Mouse (Mus musculus) hindbrain, embryonic 16.5 days (tissue): ENCODE data around the gene Ly9. TPM values are rescaled to one million over a fixed set of nuclear protein-coding genes. Genes with fewer than 3 reads are reported as not detected.

Experiments used
- ATAC-seq: fragments of 200-750 bp; cut with Nextera tagmentation; 2 replicates; pipeline ENCODE4 v1.8.0; 2017; ENCODE audit warnings: moderate TSS enrichment, moderate library complexity
- H3K27ac ChIP-seq: fragments of 300-500 bp; sonication (generic); 2 replicates; pipeline ENCODE4 v1.5.1; 2014; ENCODE audit warnings: low read depth, mild to moderate bottlenecking, control low read depth, low read length, moderate library complexity
- H3K27me3 ChIP-seq: fragments of 300-500 bp; sonication (generic); replicated peaks from 2 replicates; pipeline ENCODE4 v1.6.1; 2014; ENCODE audit warnings: low read length; ENCODE audit not compliant: control insufficient read depth, insufficient read depth
- H3K36me3 ChIP-seq: fragments of 300-500 bp; sonication (generic); 2 replicates; pipeline ENCODE4 v1.6.1; 2014; ENCODE audit warnings: mild to moderate bottlenecking, low read length, moderate library complexity, mixed read lengths; ENCODE audit not compliant: control insufficient read depth, insufficient read depth
- H3K4me1 ChIP-seq: fragments of 300-500 bp; sonication (generic); 2 replicates; pipeline ENCODE4 v1.6.1; 2014; ENCODE audit warnings: low read depth, low read length; ENCODE audit not compliant: control insufficient read depth, insufficient read depth
- H3K4me2 ChIP-seq: fragments of 300-500 bp; sonication (generic); 2 replicates; pipeline ENCODE4 v1.6.1; 2014; ENCODE audit warnings: mild to moderate bottlenecking, low read length, control low read depth, moderate library complexity
- H3K4me3 ChIP-seq: fragments of 300-500 bp; sonication (generic); 2 replicates; pipeline ENCODE4 v1.5.1; 2014; ENCODE audit warnings: mild to moderate bottlenecking, low read length, control low read depth, moderate library complexity
- H3K9ac ChIP-seq: fragments of 300-500 bp; sonication (generic); 2 replicates; pipeline ENCODE4 v1.6.1; 2014; ENCODE audit warnings: low read depth, mild to moderate bottlenecking, control low read depth, low read length, moderate library complexity
- H3K9me3 ChIP-seq: fragments of 300-500 bp; sonication (generic); 2 replicates; pipeline ENCODE4 v1.6.1; 2014; ENCODE audit warnings: mild to moderate bottlenecking, low read length, moderate library complexity; ENCODE audit not compliant: control insufficient read depth
- WGBS: fragments of 180-500 bp; shearing (Covaris S2); extraction: QIAGEN DNeasy Blood & Tissue Kit; methylation state at CpG from one replicate; pipeline ENCODE4 v1.1.7; 2014; 5-methylcytosine and 5-hydroxymethylcytosine counted together
- polyA plus RNA-seq: library from polyadenylated mRNA; unstranded; fragments of >200 nt; fragmentation: Nextera tagmentation; extraction: Ambion mirVana; gene quantifications from 2 replicates; pipeline ENCODE4 v1.2.1, GENCODE M21; 2015

The Ly9 gene
- polyA plus RNA-seq, 1 experiment from 2014 or later, result 0.18 TPM

GRCm38 (mm10) chr1:171563042-171563441, 44.2 kb downstream of the Ly9 start:
- no peaks in the 10 kb centered on the region for H3K4me1 ChIP-seq
- no peak for ATAC-seq
- H3K4me2 ChIP-seq, result no peak overlapping the region
- H3K9me3 ChIP-seq, result no peaks in the 10 kb centered on the region
- WGBS, result 79% methylated on average over 2 of the region's 2 CpGs
- H3K36me3 ChIP-seq, result no peaks in the 10 kb centered on the region
- H3K9ac ChIP-seq, result no peak overlapping the region
- no peak overlapping the region for H3K27ac ChIP-seq
- H3K27me3 ChIP-seq, result no peaks in the 10 kb centered on the region
- H3K4me3 ChIP-seq, result no peak overlapping the region

- Histone ChIP-seq H3K4me2 (no peak overlapping the region), H3K4me1 (no peaks in the 10 kb centered on the region), H3K27ac (no peak overlapping the region), H3K27me3 (no peaks in the 10 kb centered on the region), H3K4me3 (no peak overlapping the region), H3K9me3 (no peaks in the 10 kb centered on the region), H3K9ac (no peak overlapping the region), H3K36me3 (no peaks in the 10 kb centered on the region)
- 74% methylated on average over 9 of the region's 11 CpGs for WGBS
- no peak for ATAC-seq
Observed at GRCm38 (mm10) chr1:171561639-171562225, 45.5 kb downstream of the Ly9 start.

GRCm38 (mm10) chr1:171561200-171561599, 46.0 kb downstream of the Ly9 start:
- Histone ChIP-seq H3K4me1 (no peaks in the 10 kb centered on the region), H3K36me3 (no peaks in the 10 kb centered on the region), H3K27me3 (no peaks in the 10 kb centered on the region), H3K27ac (no peak overlapping the region), H3K9ac (no peak overlapping the region), H3K4me2 (no peak overlapping the region), H3K9me3 (no peaks in the 10 kb centered on the region), H3K4me3 (no peak overlapping the region)
- no peak for ATAC-seq
- 88% methylated on average over 1 of the region's 1 CpGs for WGBS

GRCm38 (mm10) chr1:171560262-171560661, 46.9 kb downstream of the Ly9 start:
- H3K27ac ChIP-seq, result no peak overlapping the region
- H3K4me1 ChIP-seq, result no peaks in the 10 kb centered on the region
- no peak overlapping the region for H3K9ac ChIP-seq
- no peak overlapping the region for H3K4me2 ChIP-seq
- no peak overlapping the region for H3K4me3 ChIP-seq
- H3K9me3 ChIP-seq, result no peaks in the 10 kb centered on the region
- no peak for ATAC-seq
- no peaks in the 10 kb centered on the region for H3K36me3 ChIP-seq
- WGBS, result 85% methylated on average over 2 of the region's 2 CpGs
- H3K27me3 ChIP-seq, result no peaks in the 10 kb centered on the region

GRCm38 (mm10) chr1:171558898-171559297, 48.3 kb downstream of the Ly9 start, which contains the start of gene Cd244a:
Gene Cd244a (plus strand): TSS chr1:171559193.
- Histone ChIP-seq H3K4me2 (no peak within 1 kb of the TSS), H3K36me3 (no peaks in the 10 kb centered on the region), H3K4me3 (no peak within 1 kb of the TSS), H3K27me3 (no peaks in the 10 kb centered on the region), H3K9ac (no peak within 1 kb of the TSS), H3K27ac (no peak within 1 kb of the TSS), H3K9me3 (no peaks in the 10 kb centered on the region), H3K4me1 (no peaks in the 10 kb centered on the region)
- ATAC-seq, result no peak
- 87% methylated on average over 4 of the region's 4 CpGs for WGBS

- Histone ChIP-seq H3K9ac (no peak overlapping the region), H3K36me3 (no peaks in the 10 kb centered on the region), H3K4me3 (no peak overlapping the region), H3K9me3 (no peaks in the 10 kb centered on the region), H3K4me1 (no peaks in the 10 kb centered on the region), H3K27me3 (no peaks in the 10 kb centered on the region), H3K4me2 (no peak overlapping the region), H3K27ac (no peak overlapping the region)
- ATAC-seq, result no peak
- WGBS, result 74% methylated on average over 6 of the region's 6 CpGs
Observed at GRCm38 (mm10) chr1:171558407-171558806, 48.8 kb downstream of the Ly9 start.

GRCm38 (mm10) chr1:171556366-171556765, 50.8 kb downstream of the Ly9 start:
- Histone ChIP-seq H3K9ac (no peak overlapping the region), H3K4me2 (no peak overlapping the region), H3K4me3 (no peak overlapping the region), H3K27me3 (no peaks in the 10 kb centered on the region), H3K36me3 (no peaks in the 10 kb centered on the region), H3K4me1 (no peaks in the 10 kb centered on the region), H3K27ac (no peak overlapping the region), H3K9me3 (no peaks in the 10 kb centered on the region)
- WGBS, result 91% methylated on average over 2 of the region's 2 CpGs
- no peak for ATAC-seq

GRCm38 (mm10) chr1:171553359-171554341, 53.6 kb downstream of the Ly9 start:
- Histone ChIP-seq H3K9ac (no peak overlapping the region), H3K4me2 (no peak overlapping the region), H3K9me3 (no peaks in the 10 kb centered on the region), H3K27me3 (no peaks in the 10 kb centered on the region), H3K4me1 (no peaks in the 10 kb centered on the region), H3K27ac (no peak overlapping the region), H3K36me3 (no peaks in the 10 kb centered on the region), H3K4me3 (no peak overlapping the region)
- WGBS, result 80% methylated on average over 11 of the region's 11 CpGs
- peak; percentile 60; the same call in 1 of the 2 replicates for ATAC-seq

- no peak for ATAC-seq
Observed at GRCm38 (mm10) chr1:171552230-171552629, 55.0 kb downstream of the Ly9 start.

More at GRCm38 (mm10) chr1:171552230-171552629, 55.0 kb downstream of the Ly9 start:
- Histone ChIP-seq H3K36me3 (no peaks in the 10 kb centered on the region), H3K4me2 (no peak overlapping the region), H3K9ac (no peak overlapping the region), H3K27ac (no peak overlapping the region), H3K9me3 (no peaks in the 10 kb centered on the region), H3K27me3 (no peaks in the 10 kb centered on the region), H3K4me1 (no peaks in the 10 kb centered on the region), H3K4me3 (no peak overlapping the region)
- 70% methylated on average over 2 of the region's 2 CpGs for WGBS
